Mouse (Mus musculus): ENCODE measurements around the gene Gm10401. TPM values are rescaled to one million over a fixed set of nuclear protein-coding genes. Genes with fewer than 3 reads are reported as not detected.

Gm10401 gene
- polyA plus RNA-seq (2017; shearing (Covaris generic)), result 4.2 TPM

GRCm38 (mm10) chr5:115098195-115098594 is at the start of gene Gm10401:
Gene Gm10401 (minus strand): TSS chr5:115098295.

DNA sequence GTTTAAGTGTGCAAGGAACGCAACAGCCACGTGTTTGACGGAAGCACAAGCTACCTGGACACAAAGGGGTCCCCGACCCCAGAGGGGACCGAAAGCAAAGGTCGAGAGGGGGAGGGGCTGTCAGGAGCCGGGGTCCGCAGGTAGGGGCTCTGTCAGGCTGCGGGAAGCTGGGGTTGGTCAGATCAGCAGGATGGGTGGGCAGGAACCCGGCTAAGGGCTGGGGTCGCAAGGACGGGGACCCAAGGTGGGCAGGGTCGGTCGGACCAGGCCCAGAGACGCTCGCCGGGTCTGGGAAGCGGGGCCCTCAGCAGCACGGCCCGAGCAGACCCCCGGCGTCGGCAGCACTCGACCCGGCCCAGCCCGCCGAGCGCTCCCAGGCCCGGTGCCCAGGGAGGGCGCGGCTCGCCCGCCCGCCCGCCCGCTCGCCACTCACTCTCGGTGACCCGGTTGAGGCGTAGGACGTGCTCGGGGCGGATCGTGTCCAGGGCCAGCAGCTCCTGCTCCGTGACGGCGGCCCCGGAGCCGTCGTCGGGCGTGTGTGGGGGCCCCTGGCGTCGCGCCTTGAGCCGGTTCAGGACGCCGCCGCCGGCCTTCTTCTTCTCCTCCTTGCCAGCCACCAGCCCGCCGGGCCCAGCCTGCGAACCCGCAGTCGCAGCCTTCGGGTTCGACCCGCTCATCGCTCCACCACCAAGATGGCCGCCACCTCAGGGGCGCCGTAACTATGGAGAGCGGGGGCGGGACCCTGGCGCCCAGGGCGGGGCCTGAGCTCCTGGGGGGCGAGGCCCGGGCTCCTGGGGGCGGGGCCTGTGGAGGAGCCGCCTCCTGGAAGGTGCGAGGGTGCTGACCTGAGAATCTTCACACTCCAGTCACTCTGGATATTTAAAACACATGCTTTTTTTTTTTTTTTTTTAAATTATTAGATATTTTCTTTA is 36.4 kb upstream of the Gm10401 start, which contains the start of gene Unc119b:
Gene Unc119b (minus strand): TSS at position 742 of the 932 bp plus-strand sequence.

GRCm38 (mm10) chr5:115118961-115119570 is 21.0 kb upstream of the Gm10401 start, which contains the start of gene Acads:
Gene Acads (minus strand): TSS chr5:115119346.

Other genes starting within 250 kb of the Gm10401 start
- not detected for gene 4930519G04Rik, start 244.6 kb downstream of the Gm10401 start, polyA plus RNA-seq (2017; shearing (Covaris generic))
- gene Gm9936, start 239.6 kb downstream of the Gm10401 start, polyA plus RNA-seq (2017; shearing (Covaris generic)), result not detected
- 15.3 TPM for gene Oasl2, start 201.4 kb downstream of the Gm10401 start, polyA plus RNA-seq (2017; shearing (Covaris generic))
- gene Oasl1, start 175.1 kb downstream of the Gm10401 start, polyA plus RNA-seq (2017; shearing (Covaris generic)), result 5.3 TPM
- gene 2210016L21Rik, start 156.1 kb downstream of the Gm10401 start, polyA plus RNA-seq (2017; shearing (Covaris generic)), result 20.4 TPM
- not detected for gene Hnf1a, start 127.2 kb downstream of the Gm10401 start, polyA plus RNA-seq (2017; shearing (Covaris generic))
- 52.0 TPM for gene Sppl3, start 87.2 kb downstream of the Gm10401 start, polyA plus RNA-seq (2017; shearing (Covaris generic))
- 17.9 TPM for gene Acads, start 21.1 kb upstream of the Gm10401 start, polyA plus RNA-seq (2017; shearing (Covaris generic))
- gene Unc119b, start 36.7 kb upstream of the Gm10401 start, polyA plus RNA-seq (2017; shearing (Covaris generic)), result 63.1 TPM
- gene Mlec, start 59.9 kb upstream of the Gm10401 start, polyA plus RNA-seq (2017; shearing (Covaris generic)), result 67.7 TPM
- gene Cabp1, start 96.1 kb upstream of the Gm10401 start, polyA plus RNA-seq (2017; shearing (Covaris generic)), result not detected
- gene Pop5, start 137.5 kb upstream of the Gm10401 start, polyA plus RNA-seq (2017; shearing (Covaris generic)), result 138 TPM
- gene Rnf10, start 174.6 kb upstream of the Gm10401 start, polyA plus RNA-seq (2017; shearing (Covaris generic)), result 142 TPM
- 43.4 TPM for gene Coq5, start 181.4 kb upstream of the Gm10401 start, polyA plus RNA-seq (2017; shearing (Covaris generic))
- gene Dynll1, start 202.7 kb upstream of the Gm10401 start, polyA plus RNA-seq (2017; shearing (Covaris generic)), result 366 TPM
- gene Srsf9, start 228.9 kb upstream of the Gm10401 start, polyA plus RNA-seq (2017; shearing (Covaris generic)), result 71.4 TPM
- 7.8 TPM for gene Gatc, start 242.9 kb upstream of the Gm10401 start, polyA plus RNA-seq (2017; shearing (Covaris generic))
- 21.0 TPM for gene Triap1, start 242.9 kb upstream of the Gm10401 start, polyA plus RNA-seq (2017; shearing (Covaris generic))

All from effector memory CD4-positive, alpha-beta T cell, adult 5 months (primary cell).